Mouse (Mus musculus) neural tube, embryonic 15.5 days (tissue): ENCODE results near the gene Gm49396. TPM values are rescaled to one million over a fixed set of nuclear protein-coding genes. Genes with fewer than 3 reads are reported as not detected.

Source experiments
- microRNA-seq: library from miRNA; unstranded; fragments of <30 nt; microRNA quantifications from one replicate; pipeline ENCODE4, GENCODE M21; 2017
- polyA plus RNA-seq: library from polyadenylated mRNA; unstranded; fragments of >200 nt; fragmentation: Nextera tagmentation; extraction: Ambion mirVana; gene quantifications from 2 replicates; pipeline ENCODE4 v1.2.1, GENCODE M21; 2015

The Gm49396 gene
- polyA plus RNA-seq, 1 experiment from 2014 or later = 14.6 TPM

Small RNAs within 50 kb of the gene (microRNA-seq; reads per million reads assigned to microRNA genes)
- not detected for gene Gm38670
- gene Mir3569 = not detected

Other genes with a start within 250 kb of the Gm49396 start
- gene Syne4, start 248.5 kb upstream of the Gm49396 start, polyA plus RNA-seq = 18.9 and 24.7 TPM in 2 replicates
- gene E130208F15Rik, start 241.6 kb upstream of the Gm49396 start, polyA plus RNA-seq = not detected in 2 replicates
- 16.0 and 16.7 TPM in 2 replicates for gene Sdhaf1, start 239.4 kb upstream of the Gm49396 start, polyA plus RNA-seq
- gene Lrfn3, start 200.6 kb upstream of the Gm49396 start, polyA plus RNA-seq = 13.5 and 15.7 TPM in 2 replicates
- 38.6 and 50.0 TPM in 2 replicates for gene Tyrobp, start 149.6 kb upstream of the Gm49396 start, polyA plus RNA-seq
- gene Hcst, start 143.5 kb upstream of the Gm49396 start, polyA plus RNA-seq = 0.95 and 4.5 TPM in 2 replicates
- 2.7 and 3.2 TPM in 2 replicates for gene Nfkbid, start 141.6 kb upstream of the Gm49396 start, polyA plus RNA-seq
- gene Aplp1, start 117.8 kb upstream of the Gm49396 start, polyA plus RNA-seq = 577 and 709 TPM in 2 replicates
- gene Kirrel2, start 105.7 kb upstream of the Gm49396 start, polyA plus RNA-seq = 0.15 and 0.36 TPM in 2 replicates
- 0.14 and 0.23 TPM in 2 replicates for gene Nphs1, start 105.0 kb upstream of the Gm49396 start, polyA plus RNA-seq
- gene Prodh2, start 69.7 kb upstream of the Gm49396 start, polyA plus RNA-seq = 0.42 TPM in 1 of 2 replicates, not detected in the other
- gene Arhgap33, start 28.3 kb upstream of the Gm49396 start, polyA plus RNA-seq = 78.7 and 91.1 TPM in 2 replicates
- gene Hspb6, start 11.2 kb upstream of the Gm49396 start, polyA plus RNA-seq = 8.6 and 11.7 TPM in 2 replicates
- gene Proser3, start 11.0 kb upstream of the Gm49396 start, polyA plus RNA-seq = 7.9 and 8.6 TPM in 2 replicates
- gene Lin37, start 3.5 kb upstream of the Gm49396 start, polyA plus RNA-seq = 55.6 and 61.8 TPM in 2 replicates
- gene U2af1l4, start within 50 bp of the Gm49396 start, polyA plus RNA-seq = 84.2 and 95.2 TPM in 2 replicates
- 136 and 139 TPM in 2 replicates for gene Psenen, start 283 bp downstream of the Gm49396 start, polyA plus RNA-seq
- 4.1 and 4.7 TPM in 2 replicates for gene Igflr1, start 2.1 kb downstream of the Gm49396 start, polyA plus RNA-seq
- 8.5 and 8.8 TPM in 2 replicates for gene Kmt2b, start 25.4 kb downstream of the Gm49396 start, polyA plus RNA-seq
- gene Zbtb32, start 35.6 kb downstream of the Gm49396 start, polyA plus RNA-seq = 0.37 and 0.44 TPM in 2 replicates
- gene Upk1a, start 49.5 kb downstream of the Gm49396 start, polyA plus RNA-seq = 0.87 and 2.3 TPM in 2 replicates
- 1,176 and 1,358 TPM in 2 replicates for gene Cox6b1, start 62.8 kb downstream of the Gm49396 start, polyA plus RNA-seq
- gene Etv2, start 72.5 kb downstream of the Gm49396 start, polyA plus RNA-seq = not detected in 2 replicates
- gene Rbm42, start 87.0 kb downstream of the Gm49396 start, polyA plus RNA-seq = 125 and 129 TPM in 2 replicates
- 22.5 and 29.3 TPM in 2 replicates for gene Haus5, start 101.7 kb downstream of the Gm49396 start, polyA plus RNA-seq
- not detected in 2 replicates for gene Pmis2, start 108.3 kb downstream of the Gm49396 start, polyA plus RNA-seq
- 0.34 TPM in 1 of 2 replicates, not detected in the other for gene 2200002J24Rik, start 135.6 kb downstream of the Gm49396 start, polyA plus RNA-seq
- 2.8 and 3.2 TPM in 2 replicates for gene Atp4a, start 148.9 kb downstream of the Gm49396 start, polyA plus RNA-seq
- 284 and 304 TPM in 2 replicates for gene Tmem147, start 166.2 kb downstream of the Gm49396 start, polyA plus RNA-seq
- gene Gapdhs, start 180.3 kb downstream of the Gm49396 start, polyA plus RNA-seq = 0.73 and 1.0 TPM in 2 replicates
- gene Sbsn, start 188.1 kb downstream of the Gm49396 start, polyA plus RNA-seq = 1.6 and 2.0 TPM in 2 replicates
- 3.7 and 6.2 TPM in 2 replicates for gene Dmkn, start 200.4 kb downstream of the Gm49396 start, polyA plus RNA-seq
- 2.4 and 10.4 TPM in 2 replicates for gene Krtdap, start 224.6 kb downstream of the Gm49396 start, polyA plus RNA-seq